Mouse (Mus musculus) thymus, postnatal 4 days (tissue): ENCODE data around the gene Poc1b.
A peak's percentile ranks its signal among the peaks of the same experiment; 100 is the strongest.
"Not testable (repeated sequence)": the region's sequence is repeated elsewhere in the genome, so short reads cannot be mapped to it uniquely, and the experiment has no call there.

Experiments
- DNase-seq: peaks from one replicate; pipeline ENCODE4 v3.0.0; 2021

Poc1b gene

DNA sequence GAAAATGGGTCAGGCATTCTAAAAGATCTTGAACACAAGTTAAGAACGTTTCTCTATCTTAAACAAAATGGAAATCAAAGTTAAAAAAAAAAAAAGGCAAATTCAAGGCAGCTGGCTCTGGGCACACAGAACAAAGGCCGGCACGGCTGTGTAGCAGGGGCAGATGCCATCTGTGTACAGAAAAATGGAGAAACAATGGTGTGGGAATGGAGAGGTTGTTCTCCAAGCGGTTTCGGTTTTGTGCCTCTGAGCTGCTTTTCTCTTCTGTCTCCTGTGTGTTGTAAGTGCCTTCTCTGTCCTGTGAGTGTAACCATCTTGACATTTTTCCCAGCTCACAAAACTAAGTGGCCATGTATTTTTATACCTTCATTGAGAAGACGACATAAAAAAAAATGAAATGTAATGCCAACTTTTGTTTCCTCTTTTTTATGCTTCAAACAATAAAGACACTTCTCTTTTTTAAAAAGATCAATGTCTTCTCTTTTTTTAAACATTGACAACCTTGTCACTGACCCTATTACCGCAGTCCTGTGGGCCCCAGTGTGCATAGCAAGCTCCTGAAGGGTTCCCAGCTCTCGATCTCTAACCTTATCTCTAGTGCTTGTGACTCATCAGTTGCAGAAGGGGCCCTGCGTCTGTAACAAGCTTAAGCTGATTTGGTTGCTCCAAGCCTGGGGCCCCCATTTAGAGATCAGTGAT lies 90.9 kb downstream of the Poc1b start:
- DNase-seq = peak; percentile 63

DNA sequence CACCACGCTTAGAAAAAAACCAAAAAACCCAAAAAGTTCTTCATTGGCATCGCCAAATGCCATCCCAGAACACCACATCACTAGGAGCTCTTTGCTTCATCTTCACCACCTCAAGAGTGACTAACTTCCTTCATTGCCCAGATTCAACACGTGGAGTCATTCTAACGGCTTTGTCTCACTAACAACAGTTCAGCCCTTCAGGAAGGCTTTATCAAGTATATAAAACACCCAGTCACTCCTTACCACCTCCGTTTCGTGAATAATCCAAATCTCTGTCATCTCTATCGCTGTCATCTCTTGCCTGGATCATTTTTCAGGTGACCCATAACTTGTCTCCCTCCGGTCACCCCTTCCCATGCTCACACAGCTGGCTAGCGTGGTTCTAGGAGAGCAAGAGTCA lies 92.1 kb downstream of the Poc1b start:
- DNase-seq = no peak

DNA sequence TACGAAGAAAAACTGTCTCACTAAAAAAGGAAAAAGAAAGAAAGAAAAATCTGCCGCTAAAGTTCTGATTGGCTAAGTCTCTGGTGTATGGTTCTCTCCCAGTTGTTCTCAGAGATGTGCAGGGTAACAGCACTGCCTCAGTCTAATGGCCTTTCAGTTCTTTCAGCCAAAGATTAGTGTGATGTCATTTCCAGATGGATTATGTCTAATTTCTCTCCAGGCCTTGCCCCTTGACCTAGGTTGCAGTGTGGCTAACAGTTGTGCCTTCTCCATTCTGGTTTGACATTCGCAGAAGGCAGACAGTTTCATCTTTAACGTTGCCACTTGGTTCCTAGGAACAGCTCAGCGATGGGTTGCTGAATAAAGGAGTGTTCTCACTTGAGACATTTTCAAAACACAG lies 94.1 kb downstream of the Poc1b start:
- DNase-seq = no peak

DNA sequence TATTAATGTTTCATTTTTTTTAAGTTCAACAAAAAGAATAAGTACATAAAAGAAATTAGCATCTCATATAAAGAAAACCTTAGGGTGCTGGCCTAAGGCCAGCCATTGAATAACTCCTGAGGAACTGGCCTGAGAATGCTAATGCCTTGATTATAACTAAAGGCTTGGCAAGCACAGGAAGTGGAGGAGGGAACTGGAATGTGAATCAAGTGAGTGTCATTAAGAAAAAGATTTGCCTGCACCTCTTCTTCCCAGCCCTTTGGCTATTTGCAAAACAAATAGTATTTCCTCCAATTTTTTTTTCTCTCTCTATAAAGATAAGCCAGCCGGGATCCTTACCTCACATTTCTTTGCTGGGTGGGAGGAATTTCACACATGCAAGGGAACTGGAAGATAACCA lies 95.0 kb downstream of the Poc1b start:
- no peak for DNase-seq

DNA sequence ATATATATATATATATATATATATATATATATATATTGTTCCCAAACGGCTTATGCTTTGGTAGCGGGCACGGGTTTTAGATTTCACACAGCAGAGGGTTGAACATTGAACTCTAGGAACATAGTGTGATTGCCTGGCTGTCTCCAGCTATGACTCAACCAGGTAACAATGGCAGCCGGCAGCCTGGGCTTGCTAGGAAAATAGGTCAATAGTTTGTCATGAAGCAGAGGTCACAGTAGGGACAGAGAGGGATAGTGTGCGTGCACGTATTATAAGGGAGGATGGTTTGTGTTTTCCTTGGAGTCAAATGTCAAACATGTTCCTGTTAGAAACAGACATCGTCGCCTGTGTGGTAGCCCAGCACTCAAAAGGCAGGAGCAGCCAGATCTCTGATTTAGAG lies 95.5 kb downstream of the Poc1b start:
- DNase-seq = no peak

DNA sequence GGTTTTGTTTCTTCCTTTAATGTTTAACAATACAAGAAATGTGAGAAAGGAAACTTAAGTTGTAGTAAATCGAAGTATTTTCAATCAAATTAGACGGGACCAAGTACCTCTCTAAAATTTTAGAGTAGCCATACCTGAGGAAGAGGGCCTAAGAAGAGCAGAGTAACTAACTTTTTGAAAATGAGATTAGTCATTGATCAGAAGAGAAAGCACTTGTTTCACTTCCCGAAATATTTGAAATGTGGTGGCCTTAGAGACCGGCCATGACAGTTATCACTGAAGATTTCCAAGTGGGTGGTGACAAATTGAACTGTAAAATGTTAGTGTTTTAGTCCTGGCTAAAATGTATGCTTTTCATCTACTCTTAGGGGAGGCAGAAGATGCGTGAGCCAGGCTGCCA lies 96.3 kb downstream of the Poc1b start:
- no peak for DNase-seq

DNA sequence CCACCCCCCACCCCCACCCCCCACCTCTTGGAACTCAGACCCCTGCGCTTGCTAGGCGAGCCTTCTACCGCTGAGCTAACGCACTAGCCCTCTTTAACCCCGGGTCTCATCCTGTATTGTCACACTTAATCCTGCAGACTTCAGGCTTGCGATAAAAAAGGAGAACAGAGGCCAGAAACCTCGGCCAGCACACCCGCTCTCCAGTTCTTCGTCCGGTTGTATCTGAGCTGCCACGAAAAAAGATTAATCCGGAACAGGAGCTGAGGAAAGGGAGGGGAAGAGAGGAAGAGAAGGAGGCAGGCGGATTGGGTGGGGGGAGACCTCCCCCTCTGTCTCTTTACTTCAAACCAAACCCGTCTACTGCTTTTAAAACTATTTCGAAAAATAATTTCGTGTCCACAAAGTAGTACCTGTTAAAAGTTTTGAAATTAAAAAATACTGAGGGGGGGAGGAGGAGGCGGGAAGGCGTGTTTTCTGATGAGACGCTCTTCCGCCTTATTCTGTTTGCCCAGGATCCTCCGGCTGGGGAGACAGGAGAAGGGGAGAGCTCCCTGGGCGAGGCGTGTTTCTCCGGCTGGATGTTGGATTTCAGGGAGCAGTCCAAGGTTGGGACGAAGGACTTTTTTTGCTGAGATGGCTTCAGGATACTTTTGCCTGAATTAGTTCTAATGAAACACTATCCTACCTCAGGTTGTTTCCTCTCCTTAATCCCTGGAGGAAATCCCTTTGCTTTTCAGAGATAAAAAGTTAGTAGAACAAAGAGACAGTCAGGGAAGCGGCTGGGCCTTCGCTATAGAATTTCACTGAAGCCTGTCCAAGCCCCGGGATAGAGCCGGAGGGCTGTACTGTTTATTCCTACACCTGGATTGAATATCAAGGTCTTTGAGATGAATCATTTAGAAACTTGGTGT lies 97.0 kb downstream of the Poc1b start:
- no peak for DNase-seq

DNA sequence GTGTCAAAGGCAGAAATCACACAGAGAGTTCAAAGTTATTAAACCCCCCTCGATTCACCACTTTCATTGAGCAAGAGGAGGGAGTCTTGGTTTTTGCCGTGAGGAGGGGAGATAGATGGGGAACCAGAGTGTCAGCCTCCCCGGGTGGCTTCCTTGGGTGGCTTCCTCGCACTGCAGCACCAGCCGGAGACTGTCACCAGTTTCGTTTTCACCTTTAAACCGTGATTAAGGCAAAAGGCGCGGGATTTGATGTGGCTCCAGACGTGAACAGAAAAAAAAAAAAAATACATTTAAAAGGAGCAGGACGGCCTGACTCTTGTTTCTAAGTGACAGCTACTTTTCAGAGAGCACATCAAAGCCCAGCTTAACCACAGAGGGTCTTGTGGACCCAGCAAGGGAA lies 97.7 kb downstream of the Poc1b start:
- DNase-seq = peak; percentile 75

DNA sequence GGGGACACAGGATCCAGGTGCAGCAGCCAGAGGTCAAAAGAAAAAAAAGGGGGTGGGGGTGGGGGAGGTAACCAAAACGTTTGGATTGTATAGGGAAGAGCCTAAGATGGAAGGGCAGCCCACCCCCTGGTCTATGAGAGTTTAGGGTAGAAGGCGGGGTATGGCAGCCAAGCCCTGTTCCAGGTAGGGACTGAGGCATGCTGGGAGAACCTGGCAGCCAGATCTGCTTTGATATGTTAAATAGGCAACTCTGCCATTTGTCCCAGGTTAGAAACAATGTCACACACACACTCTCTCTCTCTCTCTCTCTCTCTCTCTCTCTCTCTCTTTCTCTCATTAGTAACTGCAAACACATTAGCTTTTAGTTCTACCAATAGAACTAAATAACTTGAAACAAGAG lies 100.3 kb downstream of the Poc1b start:
- DNase-seq = no peak

DNA sequence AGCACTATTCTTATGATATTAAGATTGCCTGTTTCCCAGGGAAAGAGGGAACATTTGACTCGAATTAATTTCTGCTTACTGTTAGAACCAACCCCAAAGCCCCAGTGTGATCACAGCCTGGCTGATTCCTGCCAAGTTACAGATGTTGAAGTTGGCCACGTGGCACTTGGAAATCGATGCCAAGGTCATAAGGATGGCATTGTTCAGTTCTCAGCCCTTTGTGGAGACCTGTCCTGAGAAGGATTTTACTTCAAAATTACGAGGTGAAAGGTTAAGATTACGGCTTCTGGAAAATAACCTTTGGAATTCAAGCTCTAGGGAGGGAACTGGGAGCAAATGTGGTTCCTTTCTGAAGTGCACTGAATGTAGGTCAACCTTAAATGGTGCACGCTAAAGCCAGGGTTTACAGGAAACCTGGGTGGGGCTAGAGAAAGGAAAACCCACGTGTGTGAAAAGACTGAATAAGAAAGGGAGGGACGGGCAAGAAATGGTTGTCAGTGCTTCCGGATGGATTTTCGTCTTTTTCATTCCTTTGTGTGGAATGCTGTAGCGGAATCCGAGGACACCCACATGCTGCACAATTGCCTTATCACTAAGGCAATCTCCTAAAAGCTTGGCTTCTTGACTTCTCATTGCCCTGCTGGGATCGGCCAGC lies 102.4 kb downstream of the Poc1b start:
- DNase-seq = no peak

DNA sequence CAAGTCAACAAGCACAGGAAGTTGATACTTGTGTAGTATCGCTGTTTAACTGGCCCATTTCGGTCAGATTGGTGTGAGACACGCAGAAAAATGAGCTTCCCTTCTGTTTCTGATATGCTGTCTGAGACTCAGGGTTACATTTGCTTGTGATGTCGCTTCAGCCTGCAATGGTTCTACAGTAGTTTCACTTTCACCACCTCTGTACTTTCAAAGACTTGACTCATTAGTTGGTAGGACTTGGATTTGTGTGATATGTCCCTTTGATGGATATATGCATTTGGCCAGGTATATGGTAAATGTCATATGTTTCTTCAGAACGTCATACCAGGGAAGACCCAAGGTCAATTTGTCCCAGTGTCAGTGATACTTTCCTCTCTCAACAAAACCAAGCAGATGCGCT lies 104.2 kb downstream of the Poc1b start:
- no peak for DNase-seq

DNA sequence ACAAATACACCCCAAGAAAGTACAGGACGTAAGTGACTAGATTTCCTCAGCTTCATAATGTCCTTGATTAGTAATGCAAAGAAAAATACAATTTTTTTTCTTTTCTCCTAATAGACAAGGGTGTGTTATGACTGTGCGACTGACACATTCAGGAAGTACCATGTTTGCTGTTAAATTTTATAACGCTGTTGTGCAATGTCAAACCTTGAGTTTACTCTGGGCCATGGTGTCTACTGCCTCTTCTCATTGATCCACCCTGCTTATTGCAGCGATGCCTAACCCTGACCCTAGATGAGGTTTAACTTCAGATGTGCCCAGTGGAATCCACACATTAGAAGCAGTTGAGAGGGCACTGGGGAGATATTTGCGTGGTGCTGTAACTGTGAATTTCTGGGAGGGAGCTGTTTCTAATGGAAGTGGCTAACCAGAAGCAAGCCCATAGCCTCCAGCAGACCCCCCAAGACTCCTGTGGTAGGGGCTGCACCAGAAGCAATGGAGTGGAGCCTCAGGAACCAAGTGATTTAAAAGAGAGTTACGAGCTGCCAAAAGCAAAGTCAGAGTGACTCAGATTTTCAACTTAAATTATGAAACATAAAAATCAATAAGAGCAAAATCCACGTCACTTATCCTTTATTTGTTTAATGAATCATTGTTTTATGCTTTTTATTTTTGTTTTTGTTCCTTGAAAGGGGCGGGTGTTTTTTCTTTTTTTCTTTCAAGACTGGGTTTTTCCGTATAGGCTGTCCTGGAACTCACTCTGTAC lies 104.8 kb downstream of the Poc1b start:
- DNase-seq = no peak

DNA sequence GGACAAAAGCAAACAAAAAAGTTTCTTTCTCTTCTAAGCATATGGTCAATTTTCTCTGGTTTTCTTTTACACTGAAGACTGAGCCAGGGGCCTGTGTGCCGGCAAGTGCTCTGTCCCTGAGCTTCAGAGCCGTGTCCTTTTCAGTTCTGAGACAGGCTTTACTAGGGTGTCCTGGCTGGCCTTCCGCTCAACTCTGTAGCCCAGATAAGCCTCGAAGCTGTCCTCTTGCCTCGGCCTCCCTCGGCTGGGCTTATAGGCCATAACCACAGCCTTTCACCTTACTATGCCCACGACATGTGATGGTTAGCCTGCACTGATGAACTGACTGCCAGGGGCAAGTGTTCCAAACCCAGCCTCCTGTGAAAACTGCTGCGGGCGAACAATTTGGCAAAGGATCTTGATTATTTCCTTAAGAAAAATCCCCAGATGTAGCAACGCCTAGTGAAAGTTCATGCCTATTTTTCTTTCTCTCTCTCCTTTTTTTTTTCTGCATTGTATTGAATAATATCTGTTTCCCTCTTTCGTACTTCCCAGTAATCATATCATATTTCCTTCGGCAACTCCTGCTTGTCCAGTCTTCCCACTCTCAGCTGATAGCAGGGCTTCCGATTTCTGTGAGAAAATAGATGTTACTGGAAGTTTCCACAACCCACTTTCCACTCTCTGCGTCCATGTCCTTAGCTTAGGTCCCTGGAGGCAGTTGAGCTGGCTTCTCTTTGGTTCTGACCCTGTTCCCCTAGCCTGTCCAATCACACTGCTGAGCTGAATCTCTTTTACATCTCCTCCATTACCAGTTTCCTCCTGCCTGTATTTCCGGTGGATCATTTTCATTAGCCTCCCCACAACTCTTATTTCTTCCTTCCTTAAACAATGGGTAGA lies 107.8 kb downstream of the Poc1b start:
- no peak for DNase-seq

DNA sequence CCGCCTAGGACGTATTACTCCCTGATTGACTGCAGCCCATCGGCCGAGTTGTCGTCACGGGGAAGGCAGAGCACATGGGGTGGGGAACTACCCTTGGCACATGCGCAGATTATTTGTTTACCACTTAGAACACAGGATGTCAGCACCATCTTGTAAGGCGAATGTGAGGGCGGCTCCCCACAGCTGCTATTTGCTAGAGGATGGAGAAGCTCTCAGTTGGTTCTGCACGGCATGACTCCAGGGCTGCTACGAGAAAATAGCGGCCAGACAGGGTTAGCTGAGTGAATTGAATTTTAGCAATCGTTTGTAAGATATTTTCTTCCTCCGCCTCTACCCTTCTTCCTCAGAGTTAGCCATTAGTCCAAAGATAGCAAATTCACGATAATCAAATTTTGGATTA lies 109.7 kb downstream of the Poc1b start:
- not testable (repeated sequence) for DNase-seq

DNA sequence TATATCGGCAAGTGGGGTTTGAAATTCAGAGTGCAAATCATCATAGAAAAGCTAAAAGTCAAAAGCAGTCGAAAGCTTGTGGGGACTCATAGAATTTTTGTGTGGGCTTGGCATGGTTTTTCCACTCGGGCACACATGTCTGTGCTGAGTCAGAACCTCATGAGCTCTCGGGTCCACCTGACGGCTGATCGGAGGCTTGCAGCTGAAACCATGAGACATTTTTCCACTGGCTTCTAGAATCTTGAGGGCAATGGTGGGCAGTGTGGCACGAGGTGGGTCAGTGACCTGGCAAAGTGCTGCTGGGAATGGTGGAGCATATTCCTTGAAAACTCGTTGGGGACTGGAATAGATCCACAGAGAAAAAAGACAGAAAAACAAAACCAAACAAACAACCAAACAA lies 114.7 kb downstream of the Poc1b start:
- no peak for DNase-seq

DNA sequence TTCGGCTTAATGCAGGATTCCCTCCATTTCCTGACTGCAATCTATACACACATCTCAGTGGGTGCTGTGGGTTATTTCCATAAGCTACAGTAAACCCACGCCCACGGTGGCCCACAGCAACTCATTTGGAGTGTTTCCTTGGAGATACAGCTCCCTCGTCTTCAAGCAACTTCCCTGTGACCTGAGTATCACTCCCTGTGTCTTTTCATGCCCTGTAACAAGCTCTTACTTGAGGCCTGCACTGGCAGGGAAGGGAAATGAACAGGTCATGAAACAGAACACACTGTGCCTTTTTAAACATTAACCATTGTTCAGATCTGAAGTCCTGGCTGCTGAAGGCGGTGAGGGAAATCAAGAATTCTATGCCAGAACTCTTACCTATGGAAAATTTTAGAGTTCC lies 115.9 kb downstream of the Poc1b start:
- DNase-seq = no peak

DNA sequence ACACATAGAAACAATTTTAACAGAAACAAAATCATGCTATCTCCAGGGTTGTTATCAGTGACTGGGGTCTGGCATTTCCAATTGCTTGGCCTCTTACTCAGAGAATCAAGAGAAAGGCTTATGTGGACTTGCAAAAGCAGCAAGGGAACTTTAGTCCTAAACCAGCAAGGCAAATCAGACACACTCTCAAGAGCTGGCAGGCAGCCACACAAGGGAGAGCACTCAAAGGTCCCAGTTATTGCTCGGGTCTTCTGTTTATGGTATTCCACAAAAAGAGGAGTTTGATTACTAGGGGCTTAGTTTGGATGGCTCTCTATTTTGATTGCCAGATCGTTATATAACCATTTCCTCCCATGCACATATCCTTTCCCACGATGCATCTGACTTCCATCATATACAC lies 117.4 kb downstream of the Poc1b start:
- DNase-seq = no peak

DNA sequence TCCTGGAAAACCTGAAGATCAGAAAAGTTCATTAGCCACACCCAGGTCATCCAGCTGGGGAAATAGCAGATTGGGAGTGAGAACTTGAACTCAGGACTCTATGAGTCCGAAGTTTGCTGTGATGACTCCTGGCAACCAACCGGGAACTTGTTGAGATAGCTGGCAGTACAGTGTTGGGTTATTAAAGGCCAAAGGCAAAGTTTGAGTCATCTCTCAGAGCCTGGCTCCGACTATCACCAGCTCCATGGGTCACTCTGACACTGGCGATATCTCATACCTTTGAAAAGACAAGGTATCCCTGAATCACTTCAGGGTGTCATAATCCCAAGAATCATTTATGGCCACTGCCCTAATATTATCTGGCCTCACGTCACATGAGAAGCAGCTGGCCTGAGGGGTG lies 119.9 kb downstream of the Poc1b start:
- no peak for DNase-seq

DNA sequence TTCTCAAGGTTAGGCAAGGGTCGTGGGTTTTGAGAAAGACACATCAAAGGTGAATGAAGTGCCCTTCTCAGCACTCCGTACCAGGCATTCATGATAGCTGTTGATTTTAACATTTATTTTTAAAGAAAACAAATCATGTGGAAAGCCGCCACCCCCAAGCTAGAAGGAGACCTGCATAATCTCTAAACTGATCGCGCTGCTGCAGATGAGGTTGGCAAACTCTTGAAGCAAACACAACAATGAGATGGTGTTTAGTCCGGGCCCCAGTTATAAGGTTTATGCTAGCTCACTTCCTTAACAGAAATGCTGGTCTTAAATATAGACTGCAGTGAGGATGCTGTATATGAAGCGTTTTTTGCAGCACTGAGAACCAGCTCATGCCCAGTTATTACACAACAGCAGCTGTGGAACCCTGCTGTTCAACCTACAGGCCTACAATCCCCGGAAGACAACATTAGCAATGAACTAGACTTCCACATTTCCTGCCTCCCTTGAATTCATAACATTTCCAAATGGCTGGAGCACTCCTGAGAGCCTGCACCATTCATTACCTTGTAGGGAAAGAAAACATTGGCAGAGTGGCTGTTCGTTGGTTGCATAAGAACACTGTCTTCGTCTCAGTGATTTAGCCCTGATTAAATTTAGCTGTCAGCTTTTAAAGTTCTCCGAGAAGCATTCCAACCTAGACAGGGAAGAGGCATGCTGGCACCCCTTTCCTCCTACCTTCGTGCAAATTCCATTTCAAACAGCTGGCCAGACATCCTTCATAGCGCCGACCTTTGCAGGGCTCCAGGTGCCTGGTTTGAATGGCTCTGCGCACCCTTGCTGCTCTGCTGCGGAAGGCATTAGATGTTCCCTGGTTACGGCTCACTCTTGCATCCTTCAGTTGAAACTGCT lies 121.4 kb downstream of the Poc1b start:
- DNase-seq = peak; percentile 56

DNA sequence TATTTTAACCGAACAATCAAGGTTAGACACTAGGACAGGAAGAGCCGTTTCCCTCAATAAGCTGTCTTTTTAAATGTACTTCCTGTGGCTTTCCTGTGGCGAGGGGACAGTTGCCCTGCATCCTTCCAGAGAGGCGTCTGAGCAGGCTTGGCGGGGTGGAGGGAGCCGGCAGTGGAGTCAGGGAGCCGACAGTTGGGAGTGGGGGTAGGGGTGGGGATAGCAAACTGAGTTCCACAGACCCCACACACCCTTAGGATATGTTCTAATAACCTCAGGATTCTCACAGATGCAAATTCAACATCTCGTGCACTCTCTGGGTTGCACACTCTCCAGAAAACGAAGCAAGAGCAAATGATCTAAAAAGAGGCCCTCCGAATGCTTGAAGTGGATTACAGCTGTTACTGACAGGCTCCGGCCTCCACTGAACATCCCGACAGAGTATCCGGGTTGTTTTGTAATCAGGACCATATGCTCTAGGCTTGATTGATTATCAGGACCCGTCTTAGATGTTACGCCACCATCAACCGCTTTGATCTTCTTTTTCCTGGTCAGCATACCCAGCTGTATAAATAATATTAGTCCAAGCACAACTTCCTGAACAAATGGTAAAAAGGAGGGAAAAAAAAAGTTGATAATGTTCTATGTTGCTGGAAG lies 122.3 kb downstream of the Poc1b start:
- DNase-seq = peak; percentile 50
